Mouse (Mus musculus): ENCODE measurements around the gene Crcp.

DNA sequence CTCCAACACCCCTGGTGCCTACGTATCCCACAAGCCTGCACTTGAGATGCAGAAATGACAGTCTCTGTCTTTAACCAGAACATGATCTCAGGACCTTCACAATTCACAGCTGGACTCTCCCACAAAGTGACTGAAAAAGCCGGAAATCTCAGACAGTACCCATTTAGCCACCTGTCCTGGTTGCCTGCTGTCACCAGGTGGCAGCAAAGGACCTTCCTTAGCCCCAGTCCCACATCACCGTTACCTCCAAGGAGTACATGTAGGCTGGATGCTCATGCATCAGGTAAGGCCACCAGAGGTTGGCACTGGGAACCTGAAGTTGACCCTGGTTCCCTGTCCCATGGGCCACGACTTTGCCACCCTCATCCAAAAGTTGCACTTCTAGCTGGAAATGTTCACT is 30.0 kb upstream of the Crcp start:
- TF ChIP-seq CTCF (IDR thresholded peaks at IDR 0.05; ENCODE audit: low read depth, low read length) (peak; percentile 74), TAL1 (conservative IDR thresholded peaks at IDR 0.05; ENCODE audit: low read depth, low read length) (no peak), GATA1 (IDR thresholded peaks at IDR 0.05; ENCODE audit: borderline replicate concordance, low read length) (no peak), POLR2AphosphoS5 (IDR thresholded peaks at IDR 0.05; ENCODE audit: insufficient replicate concordance, low read depth, low read length) (no peak), GATA2 (IDR thresholded peaks at IDR 0.05; ENCODE audit: borderline replicate concordance, low read depth, low read length) (no peak)

Data from G1E (cell line).